Mouse (Mus musculus) thymus, adult 2 months (tissue): Measurements from ENCODE around the gene Iqgap2.

Source experiments
- CTCF ChIP-seq: fragments of 200-500 bp; IDR thresholded peaks from 2 replicates; pipeline ENCODE4 v1.5.1; 2012; ENCODE audit warnings: mild to moderate bottlenecking, control low read depth, low read length, moderate library complexity, borderline replicate concordance; ENCODE audit not compliant: control insufficient read depth, poor library complexity, insufficient read depth; ENCODE audit errors: extremely low read depth
- POLR2A ChIP-seq: fragments of 200-500 bp; IDR thresholded peaks from 2 replicates; pipeline ENCODE4 v1.6.1; 2012; ENCODE audit warnings: mild to moderate bottlenecking, low read length, control low read depth, moderate library complexity; ENCODE audit not compliant: control insufficient read depth, poor library complexity, insufficient read depth; ENCODE audit errors: extremely low read depth

- no peak for TF ChIP-seq CTCF
- no peak for TF ChIP-seq POLR2A
Observed at GRCm38 (mm10) chr13:95595411-95595810, 296.3 kb downstream of the Iqgap2 start.
